Mouse (Mus musculus) hematopoietic multipotent progenitor cell, adult 10-12 weeks (in vitro differentiated cells): ENCODE measurements around the gene Gm21858. TPM values are rescaled to one million over a fixed set of nuclear protein-coding genes. Genes with fewer than 3 reads are reported as not detected.

ENCODE experiments used
- polyA plus RNA-seq: library from polyadenylated mRNA; stranded (reverse); fragments of >175 nt; gene quantifications from 2 replicates; pipeline ENCODE4 v1.2.3, GENCODE M21; 2012; ENCODE audit warnings: low replicate concordance

The Gm21858 gene
- polyA plus RNA-seq, result not detected in 2 replicates

GRCm38 (mm10) chrY:55731456-55731855 lies at the start of gene Gm21858:
Gene Gm21858 (plus strand): TSS chrY:55731756.

